Mouse (Mus musculus): ENCODE data around the gene Mrap.

The Mrap gene

GRCm38 (mm10) chr16:90753386-90753941 is 15.5 kb downstream of the Mrap start:
- in situ Hi-C loops (cut with MboI) = no loop called here

- in situ Hi-C loops (cut with MboI) = no loop called here
Measured at GRCm38 (mm10) chr16:90759335-90759734, 21.3 kb downstream of the Mrap start.

GRCm38 (mm10) chr16:90760515-90760914 is 22.5 kb downstream of the Mrap start:
- in situ Hi-C loops (cut with MboI) = no loop called here

- in situ Hi-C loops (cut with MboI) = no loop called here
Measured at GRCm38 (mm10) chr16:90765195-90765877, 27.3 kb downstream of the Mrap start.

GRCm38 (mm10) chr16:90766919-90767454 is 29.0 kb downstream of the Mrap start:
- in situ Hi-C loops (cut with MboI) = no loop called here

GRCm38 (mm10) chr16:90774216-90774615 is 36.2 kb downstream of the Mrap start:
- in situ Hi-C loops (cut with MboI) = no loop called here

- in situ Hi-C loops (cut with MboI) = no loop called here
Measured at GRCm38 (mm10) chr16:90774646-90775045, 36.6 kb downstream of the Mrap start.

- in situ Hi-C loops (cut with MboI) = no loop called here
Measured at GRCm38 (mm10) chr16:90775946-90776520, 38.0 kb downstream of the Mrap start.

- in situ Hi-C loops (cut with MboI) = no loop called here
Measured at GRCm38 (mm10) chr16:90779783-90780182, 41.8 kb downstream of the Mrap start.

- in situ Hi-C loops (cut with MboI) = no loop called here
Measured at GRCm38 (mm10) chr16:90783302-90783701, 45.3 kb downstream of the Mrap start.

- in situ Hi-C loops (cut with MboI) = no loop called here
Measured at GRCm38 (mm10) chr16:90785257-90785656, 47.2 kb downstream of the Mrap start.

GRCm38 (mm10) chr16:90788580-90788979 is 50.6 kb downstream of the Mrap start:
- in situ Hi-C loops (cut with MboI) = no loop called here

- in situ Hi-C loops (cut with MboI) = no loop called here
Measured at GRCm38 (mm10) chr16:90790946-90791345, 52.9 kb downstream of the Mrap start.

- in situ Hi-C loops (cut with MboI) = no loop called here
Measured at GRCm38 (mm10) chr16:90792066-90792465, 54.1 kb downstream of the Mrap start.

GRCm38 (mm10) chr16:90792500-90792899 is 54.5 kb downstream of the Mrap start:
- in situ Hi-C loops (cut with MboI) = no loop called here

- in situ Hi-C loops (cut with MboI) = no loop called here
Measured at GRCm38 (mm10) chr16:90794708-90795107, 56.7 kb downstream of the Mrap start.

- in situ Hi-C loops (cut with MboI) = no loop called here
Measured at GRCm38 (mm10) chr16:90798446-90798845, 60.4 kb downstream of the Mrap start.

GRCm38 (mm10) chr16:90798848-90799247 is 60.8 kb downstream of the Mrap start:
- in situ Hi-C loops (cut with MboI) = no loop called here
